Mouse (Mus musculus): Measurements from ENCODE around the gene Kmt5c. TPM values are rescaled to one million over a fixed set of nuclear protein-coding genes. Genes with fewer than 3 reads are reported as not detected.

Gene Kmt5c
- 10 to 100 TPM; 25.2 to 37.6 TPM for total RNA-seq (2021)
- long read RNA-seq, experiment 1, partial matches to known transcripts, result 5 of 18 reads
- long read RNA-seq, experiment 1, other reads (novel, unspliced or antisense), result 9 of 18 reads
- long read RNA-seq, experiment 2, partial matches to known transcripts, result 5 of 17 reads
- long read RNA-seq, experiment 2, other reads (novel, unspliced or antisense), result 7 of 17 reads

GRCm38 (mm10) chr7:4739544-4740275 is at the start of gene Kmt5c:
Kmt5c (plus strand) TSS chr7:4740115.
- peak within 1 kb of the TSS; percentile 98 for H3K27ac ChIP-seq
- TF ChIP-seq CTCF (conservative IDR thresholded peaks at IDR 0.05), result peak; percentile 65
- H3K4me3 ChIP-seq, result peak within 1 kb of the TSS; percentile 87
- peak; percentile 98 to 100 for DNase-seq (ENCODE audit: low spot score in 2 of 2)

- Histone ChIP-seq H3K4me3 (peak within 1 kb of the TSS; percentile 66), H3K27ac (peak within 1 kb of the TSS; percentile 95)
- peak; percentile 86 to 88 for DNase-seq (ENCODE audit: low spot score in 2 of 2)
- no peak for TF ChIP-seq CTCF (conservative IDR thresholded peaks at IDR 0.05)
Observed at GRCm38 (mm10) chr7:4690387-4690786, 49.5 kb upstream of the Kmt5c start, which contains the start of gene Brsk1. Brsk1 (plus strand) TSS chr7:4690604.

- no peak for DNase-seq (ENCODE audit: low spot score in 2 of 2)
- Histone ChIP-seq H3K27ac (peak overlapping the region; percentile 95), H3K4me3 (peak overlapping the region; percentile 66)
- peak; percentile 19 for TF ChIP-seq CTCF (conservative IDR thresholded peaks at IDR 0.05)
Observed at GRCm38 (mm10) chr7:4690951-4691653, 48.8 kb upstream of the Kmt5c start.

GRCm38 (mm10) chr7:4693004-4693403 is 46.9 kb upstream of the Kmt5c start:
- H3K27ac ChIP-seq, result no peak overlapping the region
- DNase-seq (ENCODE audit: low spot score in 2 of 2), result no peak
- no peak for TF ChIP-seq CTCF (conservative IDR thresholded peaks at IDR 0.05)
- no peak overlapping the region for H3K4me3 ChIP-seq

DNA sequence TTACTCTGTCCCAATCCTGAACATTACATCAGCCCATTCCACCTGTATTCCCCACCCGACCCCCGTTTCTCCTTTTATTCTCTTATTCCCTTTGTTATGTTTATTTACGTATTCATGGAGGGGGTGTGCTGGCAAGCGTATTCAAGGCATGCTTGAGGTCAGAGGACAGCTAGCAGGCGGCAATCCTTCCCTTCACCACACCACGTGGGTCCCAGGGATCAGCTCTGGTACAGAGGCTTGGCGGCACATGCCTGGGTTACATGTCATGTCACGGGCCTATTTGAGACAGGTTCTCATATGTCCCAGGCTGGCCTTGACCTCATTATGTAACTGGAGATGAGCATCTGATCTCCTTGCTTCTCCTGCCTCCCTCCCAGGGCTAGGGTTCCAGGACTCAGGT is 37.6 kb upstream of the Kmt5c start:
- H3K27ac ChIP-seq, result peak overlapping the region; percentile 33
- TF ChIP-seq CTCF (conservative IDR thresholded peaks at IDR 0.05), result no peak
- no peak overlapping the region for H3K4me3 ChIP-seq
- DNase-seq (ENCODE audit: low spot score in 2 of 2), result no peak

DNA sequence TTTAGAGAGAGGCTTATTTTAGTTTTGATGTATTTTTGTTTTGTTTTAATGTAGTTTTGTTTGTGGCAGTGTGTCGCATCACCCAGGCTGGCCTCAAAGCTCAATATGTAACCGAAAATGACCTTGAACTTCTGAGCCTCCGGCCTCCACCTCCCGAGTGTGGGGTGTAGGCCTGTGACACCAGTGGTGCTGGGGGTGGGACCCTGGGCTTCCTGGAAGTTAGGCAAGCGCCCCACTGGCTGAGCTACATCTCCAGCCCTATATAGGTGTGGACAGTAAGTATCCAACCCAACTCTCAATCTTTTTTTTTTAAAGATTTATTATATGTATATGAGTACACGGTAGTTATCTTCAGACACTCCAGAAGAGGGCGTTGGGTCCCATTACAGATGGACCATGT is 36.7 kb upstream of the Kmt5c start:
- no peak for TF ChIP-seq CTCF (conservative IDR thresholded peaks at IDR 0.05)
- DNase-seq (ENCODE audit: low spot score in 2 of 2), result no peak

DNA sequence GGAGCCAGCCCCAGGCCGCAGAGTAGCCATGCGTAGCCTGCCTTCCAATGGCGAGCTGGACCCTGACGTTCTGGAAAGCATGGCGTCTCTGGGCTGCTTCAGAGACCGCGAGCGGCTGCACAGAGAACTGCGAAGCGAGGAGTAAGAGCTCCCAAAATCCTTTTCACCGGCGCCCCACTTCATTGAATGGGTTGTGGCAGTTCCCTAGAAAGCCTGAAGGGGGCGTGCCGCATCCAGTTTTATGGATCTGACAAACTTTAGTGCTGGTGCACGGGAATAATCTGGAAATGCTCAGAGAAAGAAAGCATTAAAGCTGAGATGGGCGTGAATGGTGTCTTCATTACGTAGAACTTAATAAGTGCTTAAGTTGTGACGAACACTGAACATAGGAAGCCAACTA is 34.8 kb upstream of the Kmt5c start:
- peak in 1 of 2 experiments; percentile 51 for DNase-seq (ENCODE audit: low spot score in 2 of 2)
- H3K27ac ChIP-seq, result no peak overlapping the region

More for the DNA sequence above, 36.7 kb upstream of the Kmt5c start:
- peak overlapping the region; percentile 33; the same call in 1 of the 2 replicates for H3K27ac ChIP-seq
- no peak overlapping the region for H3K4me3 ChIP-seq

GRCm38 (mm10) chr7:4712594-4712993 is 27.3 kb upstream of the Kmt5c start:
- Histone ChIP-seq H3K27ac (no peak overlapping the region), H3K4me3 (no peak overlapping the region)
- no peak for DNase-seq (ENCODE audit: low spot score in 2 of 2)
- no peak for TF ChIP-seq CTCF (conservative IDR thresholded peaks at IDR 0.05)

More for the DNA sequence above, 34.8 kb upstream of the Kmt5c start:
- TF ChIP-seq CTCF (conservative IDR thresholded peaks at IDR 0.05), result peak; percentile 87
- H3K4me3 ChIP-seq, result no peak overlapping the region

- H3K27ac ChIP-seq, result no peak overlapping the region
- DNase-seq (ENCODE audit: low spot score in 2 of 2), result no peak
- TF ChIP-seq CTCF (conservative IDR thresholded peaks at IDR 0.05), result no peak
- no peak overlapping the region for H3K4me3 ChIP-seq
Observed at GRCm38 (mm10) chr7:4716955-4717354, 23.0 kb upstream of the Kmt5c start.

- Histone ChIP-seq H3K27ac (no peak overlapping the region), H3K4me3 (no peak overlapping the region)
- DNase-seq (ENCODE audit: low spot score in 2 of 2), result no peak
- TF ChIP-seq CTCF (conservative IDR thresholded peaks at IDR 0.05), result no peak
Observed at GRCm38 (mm10) chr7:4719276-4719675, 20.6 kb upstream of the Kmt5c start.

DNA sequence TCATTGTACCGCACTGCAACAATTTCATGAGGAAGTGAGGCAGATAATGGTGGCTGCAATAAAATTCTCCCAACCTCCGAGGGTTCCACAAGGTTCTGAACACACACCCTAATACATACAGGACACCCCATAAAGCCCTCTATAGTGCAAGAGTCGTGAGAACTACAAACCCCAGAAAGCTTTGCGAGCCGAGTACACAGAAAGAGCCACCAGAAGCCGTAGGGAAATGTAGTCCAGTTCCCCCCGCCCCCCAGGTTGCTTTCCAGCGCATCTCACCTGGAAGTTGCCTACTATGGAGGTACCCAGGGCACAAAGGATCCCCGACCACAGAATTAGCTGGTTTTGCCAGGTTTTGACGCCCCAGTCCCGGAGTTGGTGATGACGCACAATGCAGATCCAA is 16.4 kb upstream of the Kmt5c start:
- H3K27ac ChIP-seq, result peak overlapping the region; percentile 43; the same call in 1 of the 2 replicates
- peak; percentile 36 to 43 for DNase-seq (ENCODE audit: low spot score in 2 of 2)
- peak overlapping the region; percentile 53 for H3K4me3 ChIP-seq
- TF ChIP-seq CTCF (conservative IDR thresholded peaks at IDR 0.05), result no peak

- H3K27ac ChIP-seq, result no peak overlapping the region
- no peak for DNase-seq (ENCODE audit: low spot score in 2 of 2)
- no peak overlapping the region for H3K4me3 ChIP-seq
- no peak for TF ChIP-seq CTCF (conservative IDR thresholded peaks at IDR 0.05)
Observed at GRCm38 (mm10) chr7:4724359-4724758, 15.6 kb upstream of the Kmt5c start.

- TF ChIP-seq CTCF (conservative IDR thresholded peaks at IDR 0.05), result no peak
- no peak for DNase-seq (ENCODE audit: low spot score in 2 of 2)
- no peak within 1 kb of the TSS for H3K4me3 ChIP-seq
Observed at GRCm38 (mm10) chr7:4725169-4725568, 14.7 kb upstream of the Kmt5c start, which contains the start of gene Tmem150b. Tmem150b (minus strand) TSS chr7:4725249.

More at GRCm38 (mm10) chr7:4725169-4725568, 14.7 kb upstream of the Kmt5c start, which contains the start of gene Tmem150b:
- no peak within 1 kb of the TSS for H3K27ac ChIP-seq

All from layer of hippocampus, adult 2 months (tissue).